Mouse (Mus musculus) ZHBTc4 (cell line): ENCODE data around the gene Tmem170.

Source experiments
- DNase-seq: peaks from one replicate; pipeline ENCODE4 v3.0.0-alpha.2; 2011; ENCODE audit warnings: low read depth, low spot score

The Tmem170 gene

DNA sequence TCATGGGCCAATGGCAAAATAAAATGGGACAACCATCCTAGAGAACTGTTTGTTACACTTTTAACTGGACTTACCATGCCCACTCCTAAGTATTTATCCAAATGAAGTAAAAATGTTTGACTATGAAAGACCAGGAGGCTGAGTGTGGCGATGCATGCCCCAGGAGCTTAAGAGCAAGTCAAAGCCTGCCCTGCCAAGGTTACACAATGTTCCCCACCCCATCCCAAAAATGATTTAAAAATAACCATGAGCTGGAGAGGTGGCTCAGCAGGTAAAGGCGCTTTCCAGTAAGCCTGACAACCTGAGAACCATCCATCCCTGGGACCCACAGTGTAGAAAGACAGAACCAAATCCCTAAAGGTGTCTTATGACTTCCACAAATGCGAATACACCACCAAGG lies 58.0 kb downstream of the Tmem170 start:
- DNase-seq: no peak

DNA sequence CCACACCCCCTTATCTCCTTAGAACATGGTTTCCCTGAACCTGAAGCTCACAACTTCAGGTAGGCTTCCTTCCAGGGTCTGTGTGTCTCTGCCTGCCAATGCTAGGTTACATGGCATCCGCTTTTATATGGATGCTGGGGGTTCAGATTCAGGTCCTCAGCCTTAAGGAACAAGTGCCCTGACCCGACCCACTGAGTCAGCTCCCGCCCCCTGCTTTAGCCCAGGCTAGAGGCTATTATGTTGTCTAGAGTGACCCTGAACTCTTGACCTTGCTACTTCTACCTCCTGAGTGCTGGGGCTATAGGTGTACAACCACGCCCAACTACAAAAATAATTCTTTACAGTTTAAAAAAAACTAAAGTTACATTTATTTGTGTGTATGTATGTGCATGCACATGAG lies 61.5 kb downstream of the Tmem170 start:
- peak; percentile 43 for DNase-seq

DNA sequence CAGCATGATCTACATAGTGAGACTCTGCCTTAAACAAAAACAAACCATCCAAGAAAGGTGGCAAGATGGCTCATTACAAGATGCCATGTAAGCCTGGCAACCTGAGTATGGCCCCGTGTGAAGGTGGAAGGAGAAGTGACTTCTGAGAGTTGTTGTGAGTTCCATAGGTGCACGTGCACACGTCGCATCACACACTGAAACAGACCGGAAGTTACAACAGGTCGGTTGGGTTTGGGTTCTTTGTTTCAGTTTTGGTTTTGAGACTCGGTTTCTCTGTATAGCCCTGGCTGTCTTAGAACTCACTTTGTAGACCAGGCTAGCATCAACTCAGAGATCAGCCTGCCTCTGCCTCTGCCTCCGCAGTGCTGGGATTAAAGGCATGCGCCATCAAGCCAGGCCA lies 62.7 kb downstream of the Tmem170 start:
- no peak for DNase-seq
